Mouse (Mus musculus): Measurements from ENCODE around the gene Slc35b2.
A peak's percentile ranks its signal among the peaks of the same experiment; 100 is the strongest.

DNA sequence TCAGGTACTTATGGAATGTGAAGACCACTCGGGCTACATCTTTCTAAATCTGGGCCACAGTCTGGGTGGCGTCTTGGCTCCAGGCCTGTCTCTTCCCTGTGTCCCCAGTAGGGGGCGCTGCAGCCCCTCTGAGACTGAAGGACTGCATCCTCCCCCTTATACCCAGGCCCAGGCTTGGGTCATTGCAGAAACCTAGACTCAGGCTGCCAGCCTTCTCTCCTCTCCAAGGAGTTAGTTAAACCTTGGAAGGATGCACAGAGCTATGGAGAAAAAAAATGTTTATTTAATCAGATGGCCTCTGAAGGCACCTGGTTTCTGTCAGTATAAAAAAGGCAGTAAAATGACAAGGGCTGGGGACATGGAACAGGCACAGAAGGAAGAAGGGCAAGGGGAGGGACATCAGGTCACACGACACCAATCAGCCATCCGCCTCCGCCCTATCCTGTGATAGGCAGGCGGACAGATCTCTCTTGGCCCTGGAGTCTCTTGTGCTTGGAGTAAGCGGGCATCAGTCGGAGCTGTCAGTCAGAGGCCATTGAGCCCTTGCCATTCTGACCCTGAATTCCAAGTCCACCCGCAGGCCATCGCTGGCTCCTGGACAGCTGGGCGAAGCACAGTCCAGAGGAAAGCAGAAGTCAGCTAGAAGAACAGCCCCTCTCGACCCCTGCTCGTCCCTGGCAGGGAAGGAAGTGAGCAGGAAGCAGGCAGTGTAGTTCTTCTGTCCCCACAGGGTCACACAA is 21.4 kb downstream of the Slc35b2 start:
- TF ChIP-seq CTCF (IDR thresholded peaks at IDR 0.05; ENCODE audit: control insufficient read depth, insufficient read depth, low read length), result peak; percentile 86
- TF ChIP-seq POLR2A (IDR thresholded peaks at IDR 0.05; ENCODE audit: borderline replicate concordance, control insufficient read depth, low read depth, low read length), result 0 out of 2 replicates have a peak, but pooled peaks have one; percentile 33
